Mouse (Mus musculus): ENCODE measurements around the gene Klra5.
"Not testable (repeated sequence)": the region's sequence is repeated elsewhere in the genome, so short reads cannot be mapped to it uniquely, and the experiment has no call there.

Klra5 gene

GRCm38 (mm10) chr6:129917476-129917946 lies at the start of gene Klra5:
Gene Klra5 (minus strand): TSS chr6:129917650.
- DNase-seq, result not testable (repeated sequence)

GRCm38 (mm10) chr6:129916996-129917395 lies 454 bp downstream of the Klra5 start:
- no peak for DNase-seq

GRCm38 (mm10) chr6:129882525-129882924 lies 34.9 kb downstream of the Klra5 start:
- no peak for DNase-seq

GRCm38 (mm10) chr6:129876549-129876948 lies 40.9 kb downstream of the Klra5 start, which contains the start of gene Klra17:
Gene Klra17 (minus strand): TSS chr6:129876672.
- DNase-seq, result no peak

GRCm38 (mm10) chr6:129862349-129862748 lies 55.1 kb downstream of the Klra5 start, which contains the start of gene Gm17631:
Gene Gm17631 (plus strand): TSS chr6:129862649.
- not testable (repeated sequence) for DNase-seq
